Mouse (Mus musculus) liver, embryonic 11.5 days (tissue): ENCODE results near the gene 2510009E07Rik. TPM values are rescaled to one million over a fixed set of nuclear protein-coding genes. Genes with fewer than 3 reads are reported as not detected.

Experiments used
- ATAC-seq: fragments of 200-750 bp; cut with Nextera tagmentation; replicated peaks from 2 replicates; pipeline ENCODE4 v1.8.0; 2017; ENCODE audit warnings: moderate number of reproducible peaks, mild to moderate bottlenecking, moderate TSS enrichment, moderate library complexity; ENCODE audit not compliant: low FRiP score
- DNase-seq: peaks from one replicate; pipeline ENCODE4 v3.0.0-alpha.2; 2017; ENCODE audit warnings: low spot score
- H3K27ac ChIP-seq: fragments of 300-500 bp; sonication (generic); 2 replicates; pipeline ENCODE4 v1.5.1; 2014; ENCODE audit warnings: mild to moderate bottlenecking, low read depth, low read length, control low read depth
- H3K27me3 ChIP-seq: fragments of 300-500 bp; sonication (generic); replicated peaks from 2 replicates; pipeline ENCODE4 v1.6.1; 2014; ENCODE audit warnings: low read length, mixed read lengths; ENCODE audit not compliant: control insufficient read depth, insufficient read depth
- H3K36me3 ChIP-seq: fragments of 300-500 bp; sonication (generic); 2 replicates; pipeline ENCODE4 v1.6.1; 2014; ENCODE audit warnings: mild to moderate bottlenecking, low read length, moderate library complexity, mixed read lengths; ENCODE audit not compliant: control insufficient read depth, insufficient read depth
- H3K4me1 ChIP-seq: fragments of 300-500 bp; sonication (generic); replicated peaks from 2 replicates; pipeline ENCODE4 v1.6.1; 2014; ENCODE audit warnings: low read length, mixed read lengths; ENCODE audit not compliant: control insufficient read depth, insufficient read depth
- H3K4me2 ChIP-seq: fragments of 300-500 bp; sonication (generic); 2 replicates; pipeline ENCODE4 v1.6.1; 2014; ENCODE audit warnings: mild to moderate bottlenecking, control low read depth, moderate library complexity
- H3K4me3 ChIP-seq: fragments of 300-500 bp; sonication (generic); 2 replicates; pipeline ENCODE4 v1.5.1; 2014; ENCODE audit warnings: low read depth, low read length, control low read depth
- H3K9ac ChIP-seq: fragments of 300-500 bp; sonication (generic); 2 replicates; pipeline ENCODE4 v1.6.1; 2014; ENCODE audit warnings: low read depth, low read length, control low read depth
- H3K9me3 ChIP-seq: fragments of 300-500 bp; sonication (generic); 2 replicates; pipeline ENCODE4 v1.6.1; 2016; ENCODE audit warnings: low read length, inconsistent platforms, mixed read lengths; ENCODE audit not compliant: control insufficient read depth
- WGBS: fragments of 180-500 bp; shearing (Covaris S2); extraction: QIAGEN DNeasy Blood & Tissue Kit; methylation state at CpG from one replicate; pipeline ENCODE4 v1.1.7; 2014; 5-methylcytosine and 5-hydroxymethylcytosine counted together
- polyA plus RNA-seq: library from polyadenylated mRNA; unstranded; fragments of >200 nt; fragmentation: Nextera tagmentation; extraction: Ambion mirVana; gene quantifications from 2 replicates; pipeline ENCODE4 v1.2.1, GENCODE M21; 2014

The 2510009E07Rik gene
- polyA plus RNA-seq: 5.6 and 5.7 TPM in 2 replicates

DNA sequence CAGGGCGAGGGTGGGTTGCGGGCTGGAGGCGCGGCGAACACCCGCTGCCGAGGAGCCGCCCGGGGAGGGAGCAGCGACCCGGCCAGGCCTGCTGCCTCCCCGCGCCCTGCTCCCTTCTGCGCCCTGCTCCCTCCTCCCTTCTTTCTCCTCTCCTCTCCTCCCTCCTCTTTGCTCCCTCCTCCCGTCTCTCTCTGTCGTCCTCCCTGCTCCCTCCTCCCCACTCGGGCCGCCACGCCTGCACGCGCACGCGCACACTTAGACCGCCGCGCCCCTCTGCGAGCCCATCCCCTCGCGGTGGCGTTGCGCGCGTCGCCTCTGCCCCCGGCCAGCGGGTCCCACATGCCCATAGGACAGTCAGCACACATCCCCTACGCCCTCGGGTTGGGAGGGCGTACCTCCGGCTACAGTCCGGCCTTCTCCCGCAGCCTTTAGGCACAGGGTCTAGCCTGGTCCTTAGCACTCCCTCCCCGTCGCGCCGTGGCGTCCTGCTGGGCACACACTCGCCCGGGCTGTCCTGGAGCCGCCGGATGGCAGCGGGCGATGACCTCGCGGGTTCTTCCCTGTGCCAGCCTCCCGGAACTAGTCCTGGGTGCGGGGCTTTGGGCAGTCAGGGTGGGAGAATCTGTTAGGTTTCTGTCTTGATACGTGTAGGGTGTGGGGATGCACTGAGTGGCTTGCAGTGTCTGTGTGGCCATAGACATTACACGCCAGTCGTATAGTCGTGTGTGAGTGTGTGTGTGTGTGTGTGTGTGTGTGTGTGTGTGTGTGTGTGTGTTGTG lies at the start of gene 2510009E07Rik:
TSS of gene 2510009E07Rik (minus strand) at position 203 of the 779 bp plus-strand sequence.
- Histone ChIP-seq H3K9me3 (no peaks in the 10 kb centered on the region), H3K4me2 (peak within 1 kb of the TSS; percentile 91), H3K9ac (peak within 1 kb of the TSS; percentile 66), H3K27me3 (peaks cover 38% of the 10 kb centered on the region), H3K27ac (peak within 1 kb of the TSS; percentile 21; the same call in 1 of the 2 replicates), H3K36me3 (no peaks in the 10 kb centered on the region), H3K4me1 (peaks cover 3% of the 10 kb centered on the region; the same call in 1 of the 2 replicates), H3K4me3 (peak within 1 kb of the TSS; percentile 71)
- WGBS: under 1% methylated on average over 54 of the region's 61 CpGs
- DNase-seq (peak; percentile 81), ATAC-seq (peak; percentile 74)

DNA sequence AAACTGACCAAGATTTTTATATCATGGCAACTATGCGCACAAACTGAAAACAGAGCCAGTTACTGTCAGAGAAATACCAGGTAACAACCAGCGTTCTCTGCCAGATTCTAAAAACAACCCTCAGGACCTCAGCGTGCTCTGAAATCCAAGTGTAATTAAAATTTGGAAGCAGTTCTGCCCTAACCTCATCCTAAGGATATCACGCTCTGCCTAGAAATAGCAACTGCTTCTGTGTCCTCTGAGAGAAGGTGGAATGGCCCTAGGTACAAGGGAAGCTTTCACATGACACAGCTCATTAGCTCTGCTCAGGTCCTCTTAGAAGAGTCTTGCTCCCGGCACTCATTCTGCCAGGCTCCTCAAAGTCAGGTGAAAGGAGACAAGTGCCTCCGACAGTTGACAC lies 48.9 kb upstream of the 2510009E07Rik start:
- no peak overlapping the region for H3K4me3 ChIP-seq
- DNase-seq: no peak
- WGBS: 88% methylated on average over 6 of the region's 6 CpGs
- no peak overlapping the region for H3K4me2 ChIP-seq
- H3K9ac ChIP-seq: no peak overlapping the region
- H3K36me3 ChIP-seq: no peaks in the 10 kb centered on the region
- no peak for ATAC-seq
- H3K27ac ChIP-seq: no peak overlapping the region
- H3K9me3 ChIP-seq: no peaks in the 10 kb centered on the region
- no peaks in the 10 kb centered on the region for H3K4me1 ChIP-seq
- H3K27me3 ChIP-seq: no peaks in the 10 kb centered on the region

DNA sequence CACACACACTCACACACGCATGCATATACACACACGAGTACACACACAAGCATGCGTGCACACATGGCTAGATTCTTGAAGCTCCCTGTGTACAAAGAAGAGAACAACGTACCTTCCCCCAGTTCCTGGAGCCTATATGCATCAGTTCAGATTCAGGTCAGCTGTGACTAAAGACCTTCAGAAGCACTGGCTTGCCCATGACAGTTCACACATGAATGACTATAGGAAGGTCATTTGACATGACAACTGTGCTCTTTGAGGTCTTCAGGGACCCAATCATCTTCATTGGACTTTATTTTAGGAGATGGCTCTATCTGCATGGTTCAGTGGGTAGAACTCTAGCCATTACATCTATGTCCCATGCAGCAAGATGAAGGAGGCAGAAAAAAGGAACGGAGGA lies 48.4 kb upstream of the 2510009E07Rik start:
- no peak for ATAC-seq
- Histone ChIP-seq H3K27ac (no peak overlapping the region), H3K9ac (no peak overlapping the region), H3K4me1 (no peaks in the 10 kb centered on the region), H3K27me3 (no peaks in the 10 kb centered on the region), H3K36me3 (no peaks in the 10 kb centered on the region), H3K4me3 (no peak overlapping the region), H3K9me3 (no peaks in the 10 kb centered on the region), H3K4me2 (no peak overlapping the region)
- no peak for DNase-seq
- WGBS: 85% methylated on average over 5 of the region's 5 CpGs

- H3K27ac ChIP-seq: no peak overlapping the region
- no peaks in the 10 kb centered on the region for H3K36me3 ChIP-seq
- 73% methylated on average over 5 of the region's 5 CpGs for WGBS
- peak; percentile 54 for ATAC-seq
- H3K9ac ChIP-seq: no peak overlapping the region
- no peak overlapping the region for H3K4me3 ChIP-seq
- H3K4me2 ChIP-seq: no peak overlapping the region
- H3K9me3 ChIP-seq: no peaks in the 10 kb centered on the region
- H3K4me1 ChIP-seq: no peaks in the 10 kb centered on the region
- no peak for DNase-seq
- H3K27me3 ChIP-seq: no peaks in the 10 kb centered on the region
These were observed 47.9 kb upstream of the 2510009E07Rik start for GRCm38 (mm10) chr16:21742191-21742870.

DNA sequence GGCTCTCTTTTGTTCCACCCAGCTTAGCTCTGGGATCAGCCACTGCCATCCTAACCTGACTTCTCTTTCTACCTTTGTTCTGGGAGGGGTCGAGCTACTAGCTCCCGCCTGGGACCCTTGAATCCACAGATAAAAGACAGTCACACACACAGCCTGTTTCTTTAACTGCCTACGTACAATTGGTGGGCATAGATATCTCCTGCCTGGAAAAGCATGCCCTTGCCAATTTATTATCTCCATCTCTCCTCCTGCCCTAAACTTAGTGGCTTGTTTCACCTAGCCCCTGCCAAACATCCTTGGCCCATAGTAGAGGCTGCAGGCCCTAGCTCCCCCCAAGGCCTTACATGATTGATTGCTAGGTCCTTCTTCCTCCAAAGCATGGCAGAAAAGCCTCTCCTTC lies 47.1 kb upstream of the 2510009E07Rik start:
- DNase-seq: no peak
- Histone ChIP-seq H3K27me3 (no peaks in the 10 kb centered on the region), H3K4me3 (no peak overlapping the region), H3K4me2 (no peak overlapping the region), H3K4me1 (no peaks in the 10 kb centered on the region), H3K27ac (no peak overlapping the region), H3K9me3 (no peaks in the 10 kb centered on the region), H3K36me3 (no peaks in the 10 kb centered on the region), H3K9ac (no peak overlapping the region)
- ATAC-seq: 0 out of 2 replicates have a peak, but pooled peaks have one; percentile 36
- 55% methylated on average over 3 of the region's 3 CpGs for WGBS

DNA sequence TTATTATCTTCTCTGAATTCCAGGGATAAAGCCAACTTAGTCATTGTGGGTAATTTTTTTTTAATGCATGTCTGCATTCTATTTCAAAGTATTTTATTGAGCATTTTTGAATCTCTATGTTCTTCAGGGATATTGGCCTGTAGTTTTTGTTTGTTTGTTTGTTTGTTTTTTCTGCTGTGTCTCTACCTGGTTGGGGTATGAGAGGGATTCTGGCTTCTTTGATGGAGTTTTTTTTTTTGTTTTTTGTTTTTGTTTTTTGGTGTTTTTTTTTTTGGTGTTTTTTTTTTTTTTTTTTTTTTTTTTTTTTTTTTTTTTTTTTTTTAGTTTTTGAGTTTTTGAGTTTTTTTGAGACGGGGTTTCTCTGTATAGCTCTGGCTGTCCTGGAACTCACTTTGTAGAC lies 41.2 kb upstream of the 2510009E07Rik start:
- H3K9me3 ChIP-seq: no peaks in the 10 kb centered on the region
- H3K36me3 ChIP-seq: no peaks in the 10 kb centered on the region
- H3K27ac ChIP-seq: no peak overlapping the region
- no peaks in the 10 kb centered on the region for H3K4me1 ChIP-seq
- H3K9ac ChIP-seq: no peak overlapping the region
- no peak overlapping the region for H3K4me2 ChIP-seq
- WGBS: 75% methylated on average over 1 of the region's 1 CpGs
- H3K4me3 ChIP-seq: no peak overlapping the region
- DNase-seq (no peak), ATAC-seq (no peak)
- no peaks in the 10 kb centered on the region for H3K27me3 ChIP-seq

DNA sequence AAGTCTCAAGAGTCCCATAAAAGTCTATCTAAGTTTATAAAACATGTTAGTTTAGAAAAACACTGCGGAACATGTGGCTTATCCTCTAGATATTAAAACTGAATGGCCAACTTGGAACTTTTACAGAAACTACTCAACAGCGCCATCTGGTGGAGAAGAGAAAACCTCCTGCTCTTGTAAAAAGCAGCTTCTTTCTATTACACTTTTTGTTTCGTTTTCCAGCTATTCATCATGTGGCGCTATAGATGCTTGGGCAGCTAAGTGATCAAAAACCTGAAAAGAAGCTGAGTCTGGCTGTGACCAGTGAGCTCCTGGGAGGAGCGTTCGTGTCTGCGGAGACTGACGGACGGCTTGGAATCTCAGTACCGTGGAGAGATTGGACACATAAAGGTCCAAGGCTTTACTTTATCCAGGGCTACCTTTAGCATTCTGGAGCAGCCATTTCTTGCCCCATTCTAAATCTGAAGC lies 33.5 kb upstream of the 2510009E07Rik start:
- WGBS: 48% methylated on average over 10 of the region's 10 CpGs
- Histone ChIP-seq H3K9ac (no peak overlapping the region), H3K27me3 (no peaks in the 10 kb centered on the region), H3K4me2 (peak overlapping the region; percentile 35; the same call in 1 of the 2 replicates), H3K4me3 (0 out of 2 replicates have a peak overlapping the region, but pooled peaks have one; percentile 5), H3K36me3 (no peaks in the 10 kb centered on the region), H3K4me1 (no peaks in the 10 kb centered on the region), H3K27ac (no peak overlapping the region), H3K9me3 (no peaks in the 10 kb centered on the region)
- no peak for DNase-seq
- ATAC-seq: no peak

DNA sequence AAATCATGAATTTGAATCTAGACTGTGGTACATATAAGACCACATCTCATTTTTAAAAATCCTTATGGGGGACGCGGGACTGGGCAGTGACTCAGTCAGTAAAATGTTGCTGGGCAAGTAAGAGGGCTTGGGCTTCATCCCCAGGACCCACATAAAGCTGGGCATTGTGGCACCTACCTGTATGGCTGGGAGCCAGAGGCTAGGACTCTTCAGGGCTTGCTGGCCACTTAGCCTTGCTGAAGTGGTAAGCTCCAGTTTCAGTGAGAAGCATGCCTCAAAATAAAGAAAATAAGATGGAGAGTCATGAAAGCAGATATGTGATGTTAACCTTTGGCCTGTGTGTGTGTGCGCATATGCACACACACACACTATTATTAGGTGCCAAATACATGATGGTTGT lies 33.0 kb upstream of the 2510009E07Rik start:
- Histone ChIP-seq H3K9me3 (no peaks in the 10 kb centered on the region), H3K36me3 (no peaks in the 10 kb centered on the region), H3K27me3 (no peaks in the 10 kb centered on the region), H3K9ac (no peak overlapping the region), H3K4me2 (no peak overlapping the region), H3K27ac (no peak overlapping the region), H3K4me1 (no peaks in the 10 kb centered on the region), H3K4me3 (no peak overlapping the region)
- DNase-seq: no peak
- WGBS: 81% methylated on average over 3 of the region's 3 CpGs
- no peak for ATAC-seq
